Mouse (Mus musculus): ENCODE results near the gene Xylt1. TPM values are rescaled to one million over a fixed set of nuclear protein-coding genes. Genes with fewer than 3 reads are reported as not detected.

Xylt1 gene
- polyA plus RNA-seq, 1 experiment from 2014 or later: 2.5 TPM

DNA sequence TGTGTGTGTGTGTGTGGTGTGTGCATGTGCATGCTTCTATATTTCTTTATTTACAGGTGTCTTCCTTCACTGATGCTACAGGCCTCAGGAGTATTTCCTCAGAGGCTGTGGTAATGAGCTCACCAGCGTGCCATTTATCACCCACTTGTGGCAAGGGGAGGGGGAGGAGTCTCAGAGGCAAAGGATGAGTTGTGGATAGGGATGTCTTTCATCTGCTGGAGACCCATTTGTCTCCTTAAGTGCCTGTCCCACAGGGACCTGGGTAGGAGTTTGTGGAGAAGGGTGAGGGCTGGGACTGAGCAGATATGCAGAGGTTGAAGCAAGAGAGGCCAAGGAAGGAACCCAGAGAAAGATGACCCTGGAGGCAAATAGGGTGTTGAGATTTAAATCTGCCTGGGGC is 160.3 kb downstream of the Xylt1 start:
- H3K4me2 ChIP-seq (ENCODE audit: low read length): no peak overlapping the region
- no peaks in the 10 kb centered on the region for H3K36me3 ChIP-seq (ENCODE audit: control insufficient read depth, insufficient read depth, low read length)
- 39% methylated on average over 1 of the region's 1 CpGs for WGBS
- H3K9ac ChIP-seq (ENCODE audit: low read depth, low read length): no peak overlapping the region
- no peaks in the 10 kb centered on the region; the same call in 1 of the 2 replicates for H3K4me1 ChIP-seq (ENCODE audit: control insufficient read depth, insufficient read depth, low read length)
- H3K27me3 ChIP-seq (ENCODE audit: control insufficient read depth, insufficient read depth, low read depth, low read length): no peaks in the 10 kb centered on the region
- no peak for ATAC-seq
- no peak overlapping the region for H3K27ac ChIP-seq (ENCODE audit: low read length)
- H3K9me3 ChIP-seq (replicated peaks; ENCODE audit: control insufficient read depth, low read length, poor library complexity, severe bottlenecking): no peaks in the 10 kb centered on the region
- H3K4me3 ChIP-seq (ENCODE audit: low read depth, low read length): no peak overlapping the region

DNA sequence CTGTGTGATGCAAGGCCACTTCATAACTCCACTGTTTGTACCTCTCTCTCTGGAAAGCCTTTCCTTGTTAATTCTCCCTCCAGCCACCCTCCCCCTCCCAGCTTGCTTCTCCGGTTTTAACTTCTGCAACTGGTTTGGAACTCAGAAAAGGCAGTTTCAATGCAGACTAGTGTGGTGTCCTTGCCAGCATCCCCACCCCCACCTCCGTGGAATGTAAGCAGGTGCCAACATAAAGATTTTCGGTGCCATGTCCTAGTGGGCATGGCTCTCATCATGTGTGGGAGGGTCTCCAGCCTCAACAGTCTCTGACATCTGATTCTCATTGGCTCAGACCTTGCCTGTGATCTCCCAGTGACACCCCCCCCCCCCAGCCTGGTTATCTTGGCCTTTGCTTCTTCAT is 160.9 kb downstream of the Xylt1 start:
- no peak for ATAC-seq
- Histone ChIP-seq H3K4me2 (ENCODE audit: low read length) (no peak overlapping the region), H3K4me1 (ENCODE audit: control insufficient read depth, insufficient read depth, low read length) (no peaks in the 10 kb centered on the region; the same call in 1 of the 2 replicates), H3K9me3 (replicated peaks; ENCODE audit: control insufficient read depth, low read length, poor library complexity, severe bottlenecking) (no peaks in the 10 kb centered on the region), H3K27ac (ENCODE audit: low read length) (no peak overlapping the region), H3K36me3 (ENCODE audit: control insufficient read depth, insufficient read depth, low read length) (no peaks in the 10 kb centered on the region), H3K9ac (ENCODE audit: low read depth, low read length) (no peak overlapping the region), H3K4me3 (ENCODE audit: low read depth, low read length) (no peak overlapping the region), H3K27me3 (ENCODE audit: control insufficient read depth, insufficient read depth, low read depth, low read length) (no peaks in the 10 kb centered on the region)
- WGBS: 77% methylated on average over 3 of the region's 3 CpGs

DNA sequence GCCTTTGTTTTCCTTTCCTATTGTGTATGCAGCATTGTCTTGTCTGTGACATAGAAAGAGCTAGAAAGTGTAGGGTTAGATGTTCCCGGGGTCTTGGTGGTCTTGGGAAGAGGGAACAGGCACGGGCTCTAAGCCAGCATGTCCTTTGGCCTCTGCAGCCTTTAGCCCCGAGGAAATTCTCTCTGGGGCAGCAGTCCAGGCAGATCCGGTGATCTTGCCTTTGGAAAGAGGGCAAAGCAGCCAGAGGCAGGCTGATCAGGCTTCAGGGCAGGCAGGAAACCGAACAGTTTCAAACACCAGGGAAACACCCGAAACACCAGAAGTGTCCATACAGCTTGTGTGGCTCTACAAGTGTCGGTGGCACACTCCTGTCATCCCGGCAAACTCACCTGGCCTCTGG is 162.3 kb downstream of the Xylt1 start:
- Histone ChIP-seq H3K27me3 (ENCODE audit: control insufficient read depth, insufficient read depth, low read depth, low read length) (no peaks in the 10 kb centered on the region), H3K9me3 (replicated peaks; ENCODE audit: control insufficient read depth, low read length, poor library complexity, severe bottlenecking) (no peaks in the 10 kb centered on the region), H3K4me3 (ENCODE audit: low read depth, low read length) (no peak overlapping the region), H3K36me3 (ENCODE audit: control insufficient read depth, insufficient read depth, low read length) (no peaks in the 10 kb centered on the region), H3K27ac (ENCODE audit: low read length) (no peak overlapping the region), H3K9ac (ENCODE audit: low read depth, low read length) (no peak overlapping the region), H3K4me2 (ENCODE audit: low read length) (no peak overlapping the region), H3K4me1 (ENCODE audit: control insufficient read depth, insufficient read depth, low read length) (peaks cover 6% of the 10 kb centered on the region; the same call in 1 of the 2 replicates)
- WGBS: 44% methylated on average over 8 of the region's 8 CpGs
- ATAC-seq: no peak

DNA sequence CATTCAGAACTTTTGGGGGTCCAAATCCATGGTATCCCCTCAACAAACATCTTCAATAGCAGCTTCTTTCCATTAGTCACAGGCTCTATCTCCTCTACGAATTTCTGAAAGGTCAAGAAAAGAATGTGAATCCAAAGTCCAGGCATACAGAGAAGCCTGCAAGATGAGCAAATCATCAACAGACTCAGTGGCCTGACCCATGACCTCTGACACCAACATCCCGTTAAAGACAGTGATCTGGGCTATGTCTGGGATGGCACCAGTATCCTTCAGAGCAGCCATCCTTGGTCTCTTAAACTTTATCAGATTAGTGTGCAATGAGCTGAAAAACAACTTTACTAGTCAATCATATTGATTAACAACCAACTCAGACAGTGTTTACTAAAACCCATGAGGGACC is 163.3 kb downstream of the Xylt1 start:
- no peak for ATAC-seq
- peaks cover 10% of the 10 kb centered on the region; the same call in 1 of the 2 replicates for H3K4me1 ChIP-seq (ENCODE audit: control insufficient read depth, insufficient read depth, low read length)
- 33% methylated on average over 2 of the region's 2 CpGs for WGBS
- no peaks in the 10 kb centered on the region for H3K27me3 ChIP-seq (ENCODE audit: control insufficient read depth, insufficient read depth, low read depth, low read length)
- no peaks in the 10 kb centered on the region for H3K9me3 ChIP-seq (replicated peaks; ENCODE audit: control insufficient read depth, low read length, poor library complexity, severe bottlenecking)
- no peak overlapping the region for H3K4me3 ChIP-seq (ENCODE audit: low read depth, low read length)
- no peaks in the 10 kb centered on the region for H3K36me3 ChIP-seq (ENCODE audit: control insufficient read depth, insufficient read depth, low read length)
- no peak overlapping the region for H3K27ac ChIP-seq (ENCODE audit: low read length)
- no peak overlapping the region for H3K9ac ChIP-seq (ENCODE audit: low read depth, low read length)
- H3K4me2 ChIP-seq (ENCODE audit: low read length): no peak overlapping the region

DNA sequence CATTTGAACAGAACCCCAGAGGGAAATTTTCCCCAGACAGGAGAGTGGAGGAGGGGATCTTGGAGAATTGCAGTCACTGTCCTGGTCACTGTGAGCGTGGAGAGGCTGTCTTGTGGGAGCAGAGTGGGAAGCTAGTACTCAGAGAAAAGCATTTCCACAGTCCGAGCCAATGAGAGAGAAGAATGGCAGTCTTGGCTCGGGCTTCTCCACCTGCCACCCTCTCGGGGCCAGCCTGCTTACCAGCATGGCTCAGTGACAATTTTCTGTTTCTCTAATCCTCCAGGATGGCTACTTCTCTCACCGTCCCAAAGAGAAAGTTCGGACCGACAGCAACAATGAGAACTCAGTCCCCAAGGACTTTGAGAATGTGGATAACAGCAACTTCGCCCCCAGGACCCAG is 167.5 kb downstream of the Xylt1 start:
- Histone ChIP-seq H3K36me3 (ENCODE audit: control insufficient read depth, insufficient read depth, low read length) (no peaks in the 10 kb centered on the region; the same call in 1 of the 2 replicates), H3K4me2 (ENCODE audit: low read length) (no peak overlapping the region), H3K9me3 (replicated peaks; ENCODE audit: control insufficient read depth, low read length, poor library complexity, severe bottlenecking) (no peaks in the 10 kb centered on the region), H3K4me1 (ENCODE audit: control insufficient read depth, insufficient read depth, low read length) (peaks cover 21% of the 10 kb centered on the region), H3K27me3 (ENCODE audit: control insufficient read depth, insufficient read depth, low read depth, low read length) (no peaks in the 10 kb centered on the region), H3K9ac (ENCODE audit: low read depth, low read length) (no peak overlapping the region), H3K4me3 (ENCODE audit: low read depth, low read length) (no peak overlapping the region), H3K27ac (ENCODE audit: low read length) (0 out of 2 replicates have a peak overlapping the region, but pooled peaks have one; percentile 5)
- ATAC-seq: 0 out of 2 replicates have a peak, but pooled peaks have one; percentile 38
- 62% methylated on average over 8 of the region's 8 CpGs for WGBS

DNA sequence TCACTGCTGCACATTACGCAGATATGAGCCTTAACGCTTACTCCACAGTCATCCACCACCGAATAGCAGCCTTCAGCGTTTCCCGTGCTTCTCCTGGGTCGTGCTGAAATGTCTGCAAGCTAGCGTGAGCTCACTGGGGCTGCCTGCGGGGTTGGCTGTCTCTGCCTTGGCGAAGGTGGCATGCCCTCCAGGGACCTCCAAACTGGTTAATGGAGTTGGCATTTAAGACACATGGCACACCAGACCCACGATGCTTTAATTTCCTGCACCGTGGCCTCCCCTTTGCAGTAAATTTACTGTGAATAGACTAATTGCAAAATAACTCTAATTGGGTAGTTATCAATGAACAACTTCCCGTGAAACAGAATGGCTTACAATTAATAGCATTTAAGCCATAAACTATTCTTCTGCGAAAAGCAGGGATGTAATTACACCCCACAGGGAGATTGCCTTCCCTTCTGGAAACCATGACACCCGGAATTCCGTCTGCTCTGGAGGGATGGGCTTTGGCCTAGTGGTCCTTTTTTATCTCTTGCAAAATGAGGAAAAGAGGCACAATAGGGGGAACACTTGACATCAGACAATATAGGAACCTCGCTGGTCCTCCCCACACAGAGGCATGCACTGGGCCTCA is 170.3 kb downstream of the Xylt1 start:
- 58% methylated on average over 16 of the region's 16 CpGs for WGBS
- ATAC-seq: no peak
- Histone ChIP-seq H3K27me3 (ENCODE audit: control insufficient read depth, insufficient read depth, low read depth, low read length) (no peaks in the 10 kb centered on the region; the same call in 1 of the 2 replicates), H3K4me3 (ENCODE audit: low read depth, low read length) (no peak overlapping the region), H3K9me3 (replicated peaks; ENCODE audit: control insufficient read depth, low read length, poor library complexity, severe bottlenecking) (no peaks in the 10 kb centered on the region), H3K27ac (ENCODE audit: low read length) (no peak overlapping the region), H3K9ac (ENCODE audit: low read depth, low read length) (no peak overlapping the region), H3K36me3 (ENCODE audit: control insufficient read depth, insufficient read depth, low read length) (no peaks in the 10 kb centered on the region; the same call in 1 of the 2 replicates), H3K4me1 (ENCODE audit: control insufficient read depth, insufficient read depth, low read length) (peaks cover 32% of the 10 kb centered on the region), H3K4me2 (ENCODE audit: low read length) (no peak overlapping the region)

DNA sequence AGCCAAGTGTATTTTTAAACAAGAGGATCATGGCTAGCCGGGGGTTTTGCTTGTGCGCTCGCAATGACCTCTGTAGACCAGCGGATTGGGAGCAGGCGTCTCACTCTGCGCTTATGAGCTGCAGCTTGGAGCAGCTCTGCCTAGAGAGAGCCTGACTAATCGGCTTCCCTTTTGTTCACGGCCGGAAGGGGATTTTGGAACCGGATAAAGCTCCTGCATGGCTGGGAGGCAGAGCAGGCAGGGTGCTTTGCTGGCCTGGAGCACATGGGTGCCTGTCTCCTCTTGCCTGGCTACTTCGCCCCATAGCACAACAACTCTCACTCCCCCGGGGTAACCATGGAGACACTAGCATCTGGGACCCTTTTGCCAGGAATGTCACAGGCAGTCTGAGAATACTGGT is 172.4 kb downstream of the Xylt1 start:
- WGBS: 18% methylated on average over 12 of the region's 12 CpGs
- Histone ChIP-seq H3K4me3 (ENCODE audit: low read depth, low read length) (no peak overlapping the region), H3K27me3 (ENCODE audit: control insufficient read depth, insufficient read depth, low read depth, low read length) (no peaks in the 10 kb centered on the region; the same call in 1 of the 2 replicates), H3K27ac (ENCODE audit: low read length) (0 out of 2 replicates have a peak overlapping the region, but pooled peaks have one; percentile 13), H3K4me1 (ENCODE audit: control insufficient read depth, insufficient read depth, low read length) (peaks cover 25% of the 10 kb centered on the region), H3K4me2 (ENCODE audit: low read length) (no peak overlapping the region), H3K9ac (ENCODE audit: low read depth, low read length) (no peak overlapping the region), H3K36me3 (ENCODE audit: control insufficient read depth, insufficient read depth, low read length) (no peaks in the 10 kb centered on the region; the same call in 1 of the 2 replicates), H3K9me3 (replicated peaks; ENCODE audit: control insufficient read depth, low read length, poor library complexity, severe bottlenecking) (no peaks in the 10 kb centered on the region)
- ATAC-seq: peak; percentile 44

DNA sequence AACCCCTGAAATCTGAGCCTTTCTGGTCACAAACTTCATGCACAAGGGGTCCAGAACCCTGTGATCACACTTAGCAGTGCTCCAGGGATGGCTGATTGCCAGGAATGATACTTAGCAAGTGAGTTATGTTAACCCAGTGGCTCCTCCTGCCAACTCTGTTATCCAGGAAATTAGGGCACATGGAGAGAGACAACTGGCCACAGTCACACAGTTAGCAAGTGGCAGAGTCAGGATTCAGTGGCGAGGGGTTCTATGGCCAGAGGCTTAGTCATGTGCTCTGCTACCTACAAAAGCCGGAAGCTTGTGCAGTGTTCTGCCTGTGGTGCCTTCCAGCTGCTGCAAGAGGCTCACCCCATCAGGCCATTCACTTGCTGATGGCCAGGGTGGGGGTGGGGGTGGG is 175.0 kb downstream of the Xylt1 start:
- H3K4me2 ChIP-seq (ENCODE audit: low read length): no peak overlapping the region
- ATAC-seq: peak; percentile 63
- H3K4me1 ChIP-seq (ENCODE audit: control insufficient read depth, insufficient read depth, low read length): peaks cover 22% of the 10 kb centered on the region
- no peaks in the 10 kb centered on the region for H3K9me3 ChIP-seq (replicated peaks; ENCODE audit: control insufficient read depth, low read length, poor library complexity, severe bottlenecking)
- H3K9ac ChIP-seq (ENCODE audit: low read depth, low read length): no peak overlapping the region
- no peak overlapping the region for H3K4me3 ChIP-seq (ENCODE audit: low read depth, low read length)
- H3K27ac ChIP-seq (ENCODE audit: low read length): no peak overlapping the region
- H3K27me3 ChIP-seq (ENCODE audit: control insufficient read depth, insufficient read depth, low read depth, low read length): no peaks in the 10 kb centered on the region; the same call in none of the 2 replicates
- H3K36me3 ChIP-seq (ENCODE audit: control insufficient read depth, insufficient read depth, low read length): no peaks in the 10 kb centered on the region; the same call in 1 of the 2 replicates
- 46% methylated on average over 2 of the region's 2 CpGs for WGBS

DNA sequence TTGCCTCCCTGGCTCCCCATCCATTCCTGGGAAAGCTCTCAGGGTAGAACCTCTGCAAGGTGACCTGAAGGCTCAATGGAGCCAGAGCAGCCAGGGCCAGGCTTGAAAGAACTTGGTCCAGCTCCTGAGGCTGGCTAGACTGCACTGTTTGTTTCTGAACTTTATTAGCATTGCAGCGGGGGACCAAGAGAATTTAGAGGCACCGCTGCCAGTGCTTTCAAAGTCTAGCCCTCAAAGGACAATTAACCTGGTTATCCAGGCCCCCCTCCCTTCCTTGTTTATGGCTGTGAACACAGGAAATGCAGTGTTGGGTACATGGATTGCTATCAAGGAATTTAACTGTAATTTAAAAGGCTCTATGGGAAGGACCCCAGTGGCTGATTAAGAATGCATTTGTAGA is 177.4 kb downstream of the Xylt1 start:
- Histone ChIP-seq H3K27ac (ENCODE audit: low read length) (no peak overlapping the region), H3K9me3 (replicated peaks; ENCODE audit: control insufficient read depth, low read length, poor library complexity, severe bottlenecking) (no peaks in the 10 kb centered on the region), H3K9ac (ENCODE audit: low read depth, low read length) (no peak overlapping the region), H3K4me1 (ENCODE audit: control insufficient read depth, insufficient read depth, low read length) (peaks cover 13% of the 10 kb centered on the region), H3K36me3 (ENCODE audit: control insufficient read depth, insufficient read depth, low read length) (no peaks in the 10 kb centered on the region), H3K27me3 (ENCODE audit: control insufficient read depth, insufficient read depth, low read depth, low read length) (peaks cover 3% of the 10 kb centered on the region), H3K4me3 (ENCODE audit: low read depth, low read length) (no peak overlapping the region), H3K4me2 (ENCODE audit: low read length) (no peak overlapping the region)
- no peak for ATAC-seq
- WGBS: 66% methylated on average over 2 of the region's 2 CpGs
